Mouse (Mus musculus): ENCODE results near the gene Hoxa10.

DNA sequence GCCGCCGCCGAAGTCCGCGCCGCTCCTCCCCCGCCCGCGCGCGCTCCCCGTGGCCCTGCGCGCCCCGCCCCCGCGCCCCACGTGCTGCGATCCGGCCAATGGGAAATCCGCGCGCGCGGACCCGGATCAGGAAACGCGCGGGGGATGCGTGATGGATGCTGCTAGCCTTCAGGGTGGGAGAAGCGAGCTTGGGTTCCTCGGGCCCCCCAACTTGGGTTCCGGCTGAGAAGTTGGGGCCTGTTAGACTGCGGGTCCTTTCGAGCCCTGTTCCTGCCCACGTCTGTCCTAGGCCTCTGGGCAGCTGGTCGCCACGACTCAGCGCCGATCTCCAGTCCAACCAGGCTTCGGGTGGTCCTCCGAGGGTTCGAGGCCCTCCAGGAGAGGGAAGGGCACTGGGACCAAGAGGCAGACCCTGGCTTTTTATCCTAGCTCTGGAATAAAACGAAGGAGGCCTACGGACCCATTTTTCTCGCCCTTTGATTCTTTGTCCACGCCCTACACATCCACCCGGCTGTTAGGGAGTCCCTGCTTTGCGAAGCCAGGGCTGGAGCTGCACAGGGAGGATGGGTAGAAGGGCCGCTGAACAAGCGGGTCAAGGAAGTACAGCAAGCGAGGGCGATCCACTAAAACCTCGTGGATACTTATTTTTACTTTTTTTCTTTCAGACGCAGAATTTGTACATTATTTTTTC lies 48.6 kb downstream of the Hoxa10 start:
- peak; percentile 60 for TF ChIP-seq POLR2A (IDR thresholded peaks at IDR 0.05; ENCODE audit: low read depth, low read length)
- TF ChIP-seq CTCF (IDR thresholded peaks at IDR 0.05; ENCODE audit: borderline replicate concordance, insufficient read depth, low read length): no peak

Data from embryonic fibroblast, embryonic 13.5 days (primary cell).